Mouse (Mus musculus) lung, adult 2 months (tissue): Measurements from ENCODE around the gene Rab44. TPM values are rescaled to one million over a fixed set of nuclear protein-coding genes. Genes with fewer than 3 reads are reported as not detected.

ENCODE experiments used
- DNase-seq: peaks from one replicate; pipeline ENCODE4 v3.0.0; 2022
- H3K4me1 ChIP-seq: fragments of 200-500 bp; 2 replicates; pipeline ENCODE4 v1.6.1; 2011; ENCODE audit warnings: low read length; ENCODE audit not compliant: control insufficient read depth, insufficient read depth
- H3K4me3 ChIP-seq: fragments of 200-500 bp; replicated peaks from 2 replicates; pipeline ENCODE3; 2011; ENCODE audit warnings: low read depth, mild to moderate bottlenecking, control low read depth, low read length; ENCODE audit errors: extremely low read depth
- CTCF ChIP-seq: fragments of 200-500 bp; IDR thresholded peaks from 2 replicates; pipeline ENCODE4 v1.5.1; 2011; ENCODE audit warnings: mild to moderate bottlenecking, low read length, control low read depth; ENCODE audit not compliant: insufficient read depth
- POLR2A ChIP-seq: fragments of 200-500 bp; IDR thresholded peaks from 2 replicates; pipeline ENCODE4 v1.6.1; 2011; ENCODE audit warnings: low read depth, mild to moderate bottlenecking, control low read depth, low read length, borderline replicate concordance; ENCODE audit errors: extremely low read depth
- WGBS: fragments of 180-500 bp; shearing (Covaris S2); methylation state at CpG from one replicate; pipeline ENCODE4 v1.1.7; 2018; 5-methylcytosine and 5-hydroxymethylcytosine counted together
- polyA plus RNA-seq: library from polyadenylated mRNA; depleted of rRNA; stranded (reverse); fragments of >200 nt; gene quantifications from 2 replicates; pipeline ENCODE4 v1.2.3, GENCODE M21; 2012

The Rab44 gene
- polyA plus RNA-seq, 1 experiment: 13.0 TPM

- H3K4me1 ChIP-seq: no peaks in the 10 kb centered on the region
- no peak overlapping the region for H3K4me3 ChIP-seq
- WGBS: 85% methylated on average over 10 of the region's 10 CpGs
- no peak for DNase-seq
- TF ChIP-seq POLR2A: no peak
- no peak for TF ChIP-seq CTCF
These were observed 28.7 kb upstream of the Rab44 start for GRCm38 (mm10) chr17:29085266-29085665.

- DNase-seq: no peak
- 86% methylated on average over 4 of the region's 4 CpGs for WGBS
These were observed 27.0 kb upstream of the Rab44 start for GRCm38 (mm10) chr17:29086916-29087315.

DNA sequence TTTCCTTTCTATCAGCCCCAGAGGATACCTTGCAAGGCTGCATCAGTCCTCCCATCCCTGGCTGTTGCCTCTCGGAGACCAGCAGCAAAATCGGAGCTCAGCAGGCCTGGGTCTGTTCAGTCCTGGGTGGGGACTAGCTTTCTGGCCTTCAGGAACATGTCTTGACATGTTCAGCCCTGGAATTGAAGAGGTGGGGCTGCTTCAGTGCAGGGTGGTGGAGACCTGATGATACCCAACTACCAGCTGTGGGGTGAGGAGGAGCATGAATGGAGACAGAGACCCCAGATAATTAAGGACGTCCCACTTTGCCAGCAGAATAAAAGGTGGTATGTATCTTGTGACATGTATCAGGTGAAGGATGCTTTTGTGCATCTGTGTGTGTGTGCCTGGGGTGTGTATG is 23.2 kb upstream of the Rab44 start, which contains the start of gene Cdkn1a:
Gene Cdkn1a, plus strand, starts transcription at position 201 of the 400 bp plus-strand sequence.
- no peak for TF ChIP-seq CTCF
- 88% methylated on average over 3 of the region's 3 CpGs for WGBS
- Histone ChIP-seq H3K4me1 (peaks cover 7% of the 10 kb centered on the region; the same call in 1 of the 2 replicates), H3K4me3 (no peak within 1 kb of the TSS)
- DNase-seq: peak; percentile 1

More at GRCm38 (mm10) chr17:29086916-29087315, 27.0 kb upstream of the Rab44 start:
- Histone ChIP-seq H3K4me3 (no peak overlapping the region), H3K4me1 (no peaks in the 10 kb centered on the region)
- TF ChIP-seq CTCF (no peak), POLR2A (no peak)

DNA sequence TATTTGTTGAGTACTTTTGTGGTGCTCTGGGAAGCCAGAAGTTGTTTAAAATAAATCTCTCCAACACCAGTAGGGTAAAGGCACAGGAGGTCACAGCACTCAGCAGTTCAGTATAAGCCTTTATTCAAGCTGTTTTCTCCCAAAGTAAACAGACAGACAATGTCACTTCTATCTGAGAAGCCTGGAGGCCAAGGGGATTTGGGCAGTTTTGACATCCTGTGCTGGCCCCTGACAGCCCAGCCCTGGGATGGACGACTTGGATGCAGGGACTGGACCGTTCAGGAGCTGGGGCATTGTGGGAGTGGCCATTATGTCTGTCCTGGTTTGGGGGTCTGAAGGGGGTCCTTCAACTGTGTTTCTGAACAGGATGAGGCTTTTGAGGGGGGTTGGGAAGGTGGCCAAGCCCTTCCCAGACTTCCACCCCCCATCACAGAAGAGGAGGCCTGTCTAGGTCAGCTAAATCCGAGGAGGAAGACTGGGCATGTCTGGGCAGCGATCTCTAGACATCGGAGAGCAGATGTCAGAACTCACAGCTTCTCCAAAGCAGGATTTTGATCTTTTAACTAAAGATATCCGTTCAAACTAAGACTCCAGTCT is 22.5 kb upstream of the Rab44 start:
- peak; percentile 3 for DNase-seq

GRCm38 (mm10) chr17:29092497-29092896 is 21.4 kb upstream of the Rab44 start:
- WGBS: 63% methylated on average over 5 of the region's 5 CpGs
- no peak overlapping the region for H3K4me3 ChIP-seq
- DNase-seq: peak; percentile 0
- TF ChIP-seq CTCF: no peak
- TF ChIP-seq POLR2A: no peak
- peaks cover 7% of the 10 kb centered on the region; the same call in 1 of the 2 replicates for H3K4me1 ChIP-seq

More for the DNA sequence above, 22.5 kb upstream of the Rab44 start:
- H3K4me3 ChIP-seq: no peak overlapping the region
- peaks cover 7% of the 10 kb centered on the region; the same call in 1 of the 2 replicates for H3K4me1 ChIP-seq
- no peak for TF ChIP-seq POLR2A
- no peak for TF ChIP-seq CTCF
- WGBS: 41% methylated on average over 6 of the region's 6 CpGs

- TF ChIP-seq CTCF: no peak
- TF ChIP-seq POLR2A: peak; percentile 99
- 9% methylated on average over 36 of the region's 36 CpGs for WGBS
- peak overlapping the region; percentile 76 for H3K4me3 ChIP-seq
These were observed 20.6 kb upstream of the Rab44 start for GRCm38 (mm10) chr17:29093110-29093952.

DNA sequence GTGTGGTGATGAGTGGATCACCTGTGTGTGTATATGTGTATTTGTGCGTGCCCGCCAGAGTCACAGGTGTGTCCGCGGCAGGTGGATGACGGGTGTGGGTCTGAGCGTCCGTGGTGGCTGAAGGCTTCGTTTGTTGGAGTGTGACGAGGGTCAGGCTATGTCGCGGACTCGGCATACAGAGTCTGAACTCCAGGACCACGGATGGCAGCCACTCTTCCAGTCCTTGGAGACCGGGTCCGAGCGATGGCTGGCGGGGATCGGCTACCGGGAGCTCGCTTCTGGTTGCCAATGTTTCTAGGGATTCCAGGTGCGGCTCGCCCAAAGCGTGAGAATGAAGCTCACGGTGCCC is 20.0 kb upstream of the Rab44 start:
- Histone ChIP-seq H3K4me1 (peaks cover 7% of the 10 kb centered on the region; the same call in 1 of the 2 replicates), H3K4me3 (peak overlapping the region; percentile 76)
- no peak for TF ChIP-seq POLR2A
- TF ChIP-seq CTCF: no peak
- under 1% methylated on average over 24 of the region's 24 CpGs for WGBS
- DNase-seq: no peak

More at GRCm38 (mm10) chr17:29093110-29093952, 20.6 kb upstream of the Rab44 start:
- DNase-seq: peak; percentile 95
- peaks cover 7% of the 10 kb centered on the region; the same call in 1 of the 2 replicates for H3K4me1 ChIP-seq

GRCm38 (mm10) chr17:29094310-29095181 is 19.4 kb upstream of the Rab44 start:
- TF ChIP-seq POLR2A (peak; percentile 65), CTCF (no peak)
- Histone ChIP-seq H3K4me1 (peaks cover 7% of the 10 kb centered on the region; the same call in 1 of the 2 replicates), H3K4me3 (peak overlapping the region; percentile 76)
- DNase-seq: peak; percentile 79
- WGBS: under 1% methylated on average over 70 of the region's 71 CpGs

DNA sequence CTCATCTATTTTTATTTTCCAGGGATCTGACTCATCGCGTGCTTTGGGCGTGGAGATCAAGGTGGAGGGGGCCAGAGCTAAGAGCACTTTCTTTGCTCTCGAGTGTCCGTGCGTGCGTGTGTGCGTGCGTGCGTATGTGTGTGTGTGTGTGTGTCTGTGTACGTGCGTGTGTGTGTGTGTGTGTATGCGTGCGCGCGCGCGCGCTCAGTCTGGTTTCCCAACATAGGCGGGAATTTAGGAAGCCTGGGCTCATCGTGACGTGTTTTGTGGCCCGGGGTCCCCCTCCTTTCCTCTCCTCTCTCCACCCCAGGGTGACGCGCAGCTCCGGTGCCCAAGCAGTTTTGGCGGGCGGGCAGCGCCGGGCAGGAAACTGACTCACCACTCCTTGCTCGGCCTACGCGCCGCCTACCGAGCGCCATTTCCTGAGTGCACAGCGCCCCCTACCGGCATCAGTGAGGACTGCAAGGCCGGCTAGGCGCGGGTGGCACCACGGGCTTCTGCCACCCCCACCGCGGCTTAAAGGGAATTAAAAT is 18.7 kb upstream of the Rab44 start:
- peaks cover 7% of the 10 kb centered on the region; the same call in 1 of the 2 replicates for H3K4me1 ChIP-seq
- peak; percentile 97 for DNase-seq

More for the DNA sequence above, 18.7 kb upstream of the Rab44 start:
- peak overlapping the region; percentile 76 for H3K4me3 ChIP-seq
- WGBS: 1% methylated on average over 44 of the region's 44 CpGs
- TF ChIP-seq CTCF (peak; percentile 81), POLR2A (peak; percentile 92; the same call in 1 of the 2 replicates)
